Mouse (Mus musculus): ENCODE data around the gene Arhgap6. TPM values are rescaled to one million over a fixed set of nuclear protein-coding genes. Genes with fewer than 3 reads are reported as not detected.

Gene Arhgap6
- polyA plus RNA-seq, 1 experiment from 2014 or later = 0.85 TPM

DNA sequence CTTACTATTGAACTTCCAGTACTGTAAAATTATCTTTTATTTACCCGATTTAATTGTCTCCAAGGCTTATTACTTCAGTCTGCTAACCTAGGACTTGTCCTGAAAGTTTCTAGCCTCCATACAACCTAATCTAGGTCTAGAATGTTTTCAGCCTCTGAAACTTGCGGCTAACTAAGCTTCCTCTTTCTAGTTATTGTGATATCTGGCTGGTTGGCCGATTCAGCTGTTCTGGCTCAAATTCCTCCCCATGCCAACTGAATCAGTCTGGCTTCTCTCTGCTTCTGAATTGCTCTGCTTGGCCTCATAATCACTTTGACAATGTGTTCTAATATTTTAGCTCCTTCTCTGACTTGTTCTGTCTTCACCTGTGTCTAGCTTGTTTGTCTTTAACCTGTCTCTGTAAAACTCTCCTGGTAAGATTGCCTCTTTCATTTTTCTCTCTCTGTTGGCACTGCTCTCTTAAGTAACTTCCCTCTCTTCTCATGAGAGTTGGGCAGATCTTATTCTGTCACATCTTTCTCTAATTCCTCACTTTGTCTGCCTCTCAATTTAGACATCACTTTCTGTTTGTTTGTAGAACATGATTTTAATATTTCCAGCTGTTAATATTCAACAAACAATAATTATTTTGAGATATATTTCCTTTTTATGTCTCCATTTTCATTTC lies 531.2 kb downstream of the Arhgap6 start:
- Histone ChIP-seq H3K27ac (ENCODE audit: low read length) (no peak overlapping the region), H3K27me3 (ENCODE audit: control insufficient read depth, insufficient read depth, low read depth, low read length) (no peaks in the 10 kb centered on the region; the same call in 1 of the 2 replicates), H3K9ac (ENCODE audit: low read depth, low read length) (no peak overlapping the region), H3K9me3 (replicated peaks; ENCODE audit: control insufficient read depth, low read length, poor library complexity, severe bottlenecking) (no peaks in the 10 kb centered on the region), H3K4me2 (ENCODE audit: low read length) (no peak overlapping the region), H3K36me3 (ENCODE audit: control insufficient read depth, insufficient read depth, low read length) (no peaks in the 10 kb centered on the region), H3K4me1 (ENCODE audit: control insufficient read depth, insufficient read depth, low read length) (no peaks in the 10 kb centered on the region), H3K4me3 (ENCODE audit: low read depth, low read length) (no peak overlapping the region)
- ATAC-seq = no peak
- WGBS = 83% methylated on average over 3 of the region's 3 CpGs

DNA sequence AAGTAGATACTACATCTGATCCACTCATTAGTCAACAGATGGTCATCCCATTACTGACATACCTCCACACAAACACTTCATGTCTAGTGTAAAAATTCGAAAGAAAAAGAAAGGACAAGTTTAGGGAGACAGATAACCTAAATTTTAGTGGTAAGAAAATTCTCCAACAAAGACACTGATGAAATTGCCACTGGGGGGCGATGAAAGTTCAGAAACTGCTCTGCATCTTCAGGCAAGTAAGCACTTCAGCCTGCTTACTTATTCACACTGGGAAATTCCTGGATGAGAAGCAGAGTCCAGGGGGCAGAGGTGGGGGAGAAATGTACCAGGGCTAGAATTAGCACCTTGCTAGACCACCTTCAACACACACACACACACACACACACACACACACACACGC lies 537.4 kb downstream of the Arhgap6 start:
- 42% methylated on average over 3 of the region's 3 CpGs for WGBS
- no peak overlapping the region for H3K4me2 ChIP-seq (ENCODE audit: low read length)
- no peak overlapping the region for H3K27ac ChIP-seq (ENCODE audit: low read length)

DNA sequence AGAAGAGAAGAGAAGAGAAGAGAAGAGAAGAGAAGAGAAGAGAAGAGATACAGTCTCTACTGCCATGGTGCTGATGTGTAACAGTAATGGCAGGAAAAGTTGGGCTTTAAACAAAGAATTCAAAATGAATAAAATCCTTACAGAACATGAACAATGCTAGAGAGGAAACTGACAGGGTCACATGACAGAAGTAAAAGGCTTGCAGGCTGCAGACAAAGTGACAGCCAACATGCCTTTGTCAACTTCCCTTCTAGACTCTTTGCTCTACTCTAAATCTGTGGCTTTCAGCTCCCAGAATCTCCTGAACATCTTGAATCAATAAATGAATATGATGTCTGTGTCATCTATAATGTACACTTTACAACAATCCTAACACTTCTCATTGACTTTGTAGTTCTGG lies 542.7 kb downstream of the Arhgap6 start:
- H3K9me3 ChIP-seq (replicated peaks; ENCODE audit: control insufficient read depth, low read length, poor library complexity, severe bottlenecking) = no peaks in the 10 kb centered on the region
- H3K4me1 ChIP-seq (ENCODE audit: control insufficient read depth, insufficient read depth, low read length) = no peaks in the 10 kb centered on the region
- no peak overlapping the region for H3K9ac ChIP-seq (ENCODE audit: low read depth, low read length)
- H3K4me3 ChIP-seq (ENCODE audit: low read depth, low read length) = no peak overlapping the region
- ATAC-seq = no peak
- H3K27me3 ChIP-seq (ENCODE audit: control insufficient read depth, insufficient read depth, low read depth, low read length) = peaks cover 3% of the 10 kb centered on the region; the same call in 1 of the 2 replicates
- no peaks in the 10 kb centered on the region for H3K36me3 ChIP-seq (ENCODE audit: control insufficient read depth, insufficient read depth, low read length)
- no peak overlapping the region for H3K4me2 ChIP-seq (ENCODE audit: low read length)
- no peak overlapping the region for H3K27ac ChIP-seq (ENCODE audit: low read length)

More for the DNA sequence above, 537.4 kb downstream of the Arhgap6 start:
- ATAC-seq = no peak
- Histone ChIP-seq H3K4me1 (ENCODE audit: control insufficient read depth, insufficient read depth, low read length) (no peaks in the 10 kb centered on the region), H3K4me3 (ENCODE audit: low read depth, low read length) (no peak overlapping the region), H3K36me3 (ENCODE audit: control insufficient read depth, insufficient read depth, low read length) (no peaks in the 10 kb centered on the region), H3K9me3 (replicated peaks; ENCODE audit: control insufficient read depth, low read length, poor library complexity, severe bottlenecking) (no peaks in the 10 kb centered on the region), H3K9ac (ENCODE audit: low read depth, low read length) (no peak overlapping the region), H3K27me3 (ENCODE audit: control insufficient read depth, insufficient read depth, low read depth, low read length) (peaks cover 3% of the 10 kb centered on the region; the same call in 1 of the 2 replicates)

DNA sequence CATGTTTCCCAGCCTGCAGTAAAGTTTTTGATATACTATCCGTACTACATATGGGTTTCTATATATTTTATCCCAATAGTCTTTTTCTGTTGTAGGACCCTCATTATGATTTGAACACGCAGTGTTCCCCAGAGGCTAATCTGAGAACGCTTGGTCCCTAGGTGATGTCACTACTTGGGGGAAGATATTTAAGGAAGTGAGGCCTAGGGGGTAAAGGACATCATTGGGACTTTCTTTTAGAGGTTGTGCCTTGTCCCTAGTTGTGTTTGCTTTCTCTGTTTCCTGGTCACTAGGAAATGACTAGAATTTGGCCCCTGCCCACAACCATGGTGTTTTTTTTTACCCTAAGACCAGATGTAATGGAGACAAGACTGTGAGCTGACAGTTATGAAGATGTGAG lies 543.3 kb downstream of the Arhgap6 start:
- Histone ChIP-seq H3K4me3 (ENCODE audit: low read depth, low read length) (no peak overlapping the region), H3K36me3 (ENCODE audit: control insufficient read depth, insufficient read depth, low read length) (no peaks in the 10 kb centered on the region), H3K27me3 (ENCODE audit: control insufficient read depth, insufficient read depth, low read depth, low read length) (no peaks in the 10 kb centered on the region), H3K4me1 (ENCODE audit: control insufficient read depth, insufficient read depth, low read length) (no peaks in the 10 kb centered on the region), H3K4me2 (ENCODE audit: low read length) (no peak overlapping the region), H3K27ac (ENCODE audit: low read length) (no peak overlapping the region), H3K9me3 (replicated peaks; ENCODE audit: control insufficient read depth, low read length, poor library complexity, severe bottlenecking) (no peaks in the 10 kb centered on the region), H3K9ac (ENCODE audit: low read depth, low read length) (no peak overlapping the region)
- no peak for ATAC-seq
- 86% methylated on average over 3 of the region's 3 CpGs for WGBS

Other genes with a start within 250 kb of the Arhgap6 start
- gene Frmpd4, start 217.9 kb upstream of the Arhgap6 start, polyA plus RNA-seq (2015; fragmentation: Nextera tagmentation; extraction: Ambion mirVana) = 1.7 and 2.1 TPM in 2 replicates
- 16.0 and 16.2 TPM in 2 replicates for gene Msl3, start 121.2 kb upstream of the Arhgap6 start, polyA plus RNA-seq (2015; fragmentation: Nextera tagmentation; extraction: Ambion mirVana)

Measured in midbrain, embryonic 16.5 days (tissue).